Mouse (Mus musculus) kidney, postnatal 0 days (tissue): Measurements from ENCODE around the gene Dnah2. TPM values are rescaled to one million over a fixed set of nuclear protein-coding genes. Genes with fewer than 3 reads are reported as not detected.

ENCODE experiments used
- ATAC-seq: fragments of 200-750 bp; cut with Nextera tagmentation; replicated peaks from 2 replicates; pipeline ENCODE4 v1.8.0; 2017; ENCODE audit warnings: low read depth, moderate number of reproducible peaks, moderate TSS enrichment, moderate library complexity; ENCODE audit not compliant: low FRiP score
- DNase-seq: peaks from one replicate; pipeline ENCODE4 v3.0.0-alpha.2; 2016; ENCODE audit warnings: low spot score
- H3K27ac ChIP-seq: fragments of 300-500 bp; sonication (generic); 2 replicates; pipeline ENCODE4 v1.5.1; 2014; ENCODE audit warnings: mild to moderate bottlenecking
- H3K27me3 ChIP-seq: fragments of 300-500 bp; sonication (generic); 2 replicates; pipeline ENCODE4 v1.6.1; 2014; ENCODE audit warnings: low read length, mixed read lengths; ENCODE audit not compliant: insufficient read depth
- H3K36me3 ChIP-seq: fragments of 300-500 bp; sonication (generic); 2 replicates; pipeline ENCODE4 v1.6.1; 2014; ENCODE audit warnings: low read length, mixed read lengths; ENCODE audit not compliant: insufficient read depth
- H3K4me1 ChIP-seq: fragments of 300-500 bp; sonication (generic); replicated peaks from 2 replicates; pipeline ENCODE4 v1.6.1; 2014; ENCODE audit warnings: antibody characterized with exemption, low read length, mixed read lengths; ENCODE audit not compliant: insufficient read depth
- H3K4me2 ChIP-seq: fragments of 300-500 bp; sonication (generic); 2 replicates; pipeline ENCODE4 v1.6.1; 2014; ENCODE audit warnings: mild to moderate bottlenecking, low read length, moderate library complexity, mixed read lengths
- H3K4me3 ChIP-seq: fragments of 300-500 bp; sonication (generic); replicated peaks from 2 replicates; pipeline ENCODE4 v1.5.1; 2014; ENCODE audit warnings: low read depth, low read length
- H3K9ac ChIP-seq: fragments of 300-500 bp; sonication (generic); 2 replicates; pipeline ENCODE4 v1.6.1; 2014; ENCODE audit warnings: low read depth, low read length
- H3K9me3 ChIP-seq: fragments of 300-500 bp; sonication (generic); replicated peaks from 2 replicates; pipeline ENCODE4 v1.6.1; 2016; ENCODE audit warnings: low read length, inconsistent platforms, mixed read lengths
- CTCF ChIP-seq: IDR thresholded peaks from 2 replicates; pipeline ENCODE4 v1.5.1; 2016; ENCODE audit warnings: antibody characterized with exemption, low read depth, mild to moderate bottlenecking, moderate library complexity
- WGBS: fragments of 180-500 bp; shearing (Covaris S2); extraction: QIAGEN DNeasy Blood & Tissue Kit; methylation state at CpG from one replicate; pipeline ENCODE4 v1.1.7; 2014; 5-methylcytosine and 5-hydroxymethylcytosine counted together
- polyA plus RNA-seq: library from polyadenylated mRNA; unstranded; fragments of >200 nt; fragmentation: Nextera tagmentation; extraction: Ambion mirVana; gene quantifications from 2 replicates; pipeline ENCODE4 v1.2.1, GENCODE M21; 2015

The Dnah2 gene
- polyA plus RNA-seq, 1 experiment from 2014 or later = 0.32 TPM

DNA sequence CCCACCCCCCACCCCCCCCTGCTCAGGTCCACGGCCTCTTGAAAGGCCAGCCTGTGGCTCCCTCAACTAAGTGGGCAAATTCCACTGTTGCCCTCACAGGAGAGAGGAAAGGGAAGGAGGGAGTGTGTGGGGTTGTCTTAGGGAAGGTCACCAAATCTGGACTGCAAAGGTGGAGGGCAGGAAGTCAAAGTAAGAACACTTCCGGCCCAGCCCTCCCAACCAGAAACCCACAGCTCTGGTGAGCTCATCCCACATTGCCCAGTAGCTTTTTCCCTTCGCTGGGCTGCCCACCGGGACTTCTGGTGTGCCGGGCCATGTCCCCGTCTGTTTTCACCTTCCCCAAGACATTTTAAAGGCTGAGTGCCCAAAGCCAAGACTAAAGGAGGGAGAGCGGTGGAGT, 57.2 kb downstream of the Dnah2 start:
- Histone ChIP-seq H3K4me2 (no peak overlapping the region), H3K9me3 (no peaks in the 10 kb centered on the region)

DNA sequence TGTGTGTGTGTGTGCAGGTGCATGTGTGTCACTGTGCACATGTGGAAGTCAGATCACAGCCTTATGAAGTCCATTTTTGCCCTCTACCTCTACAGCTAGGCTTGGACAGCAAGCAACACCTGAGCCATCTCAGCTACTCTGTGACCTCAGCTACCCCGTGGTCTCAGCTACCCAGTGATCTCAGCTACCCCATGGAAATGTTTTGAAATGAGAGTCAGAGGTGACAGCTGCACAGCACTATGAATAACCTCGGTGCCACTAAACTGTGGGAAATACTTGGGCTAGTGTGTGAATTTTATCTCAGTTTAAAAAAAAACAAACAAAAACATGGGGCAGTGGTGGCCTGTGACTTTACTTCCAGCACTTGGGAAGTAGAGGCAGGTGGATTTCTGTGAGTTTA, 58.0 kb downstream of the Dnah2 start:
- no peak overlapping the region for H3K9ac ChIP-seq
- H3K27me3 ChIP-seq = no peaks in the 10 kb centered on the region
- WGBS = 61% methylated on average over 2 of the region's 2 CpGs
- DNase-seq = no peak
- TF ChIP-seq CTCF = no peak
- H3K4me3 ChIP-seq = no peak overlapping the region
- H3K9me3 ChIP-seq = no peaks in the 10 kb centered on the region
- H3K4me2 ChIP-seq = no peak overlapping the region
- no peak for ATAC-seq
- no peaks in the 10 kb centered on the region for H3K4me1 ChIP-seq
- no peak overlapping the region for H3K27ac ChIP-seq
- no peaks in the 10 kb centered on the region for H3K36me3 ChIP-seq

More for the DNA sequence above, 57.2 kb downstream of the Dnah2 start:
- WGBS = 73% methylated on average over 7 of the region's 7 CpGs
- Histone ChIP-seq H3K27me3 (no peaks in the 10 kb centered on the region), H3K9ac (no peak overlapping the region), H3K4me3 (no peak overlapping the region), H3K27ac (no peak overlapping the region), H3K36me3 (no peaks in the 10 kb centered on the region), H3K4me1 (no peaks in the 10 kb centered on the region)
- DNase-seq = no peak
- TF ChIP-seq CTCF = no peak
- ATAC-seq = no peak

DNA sequence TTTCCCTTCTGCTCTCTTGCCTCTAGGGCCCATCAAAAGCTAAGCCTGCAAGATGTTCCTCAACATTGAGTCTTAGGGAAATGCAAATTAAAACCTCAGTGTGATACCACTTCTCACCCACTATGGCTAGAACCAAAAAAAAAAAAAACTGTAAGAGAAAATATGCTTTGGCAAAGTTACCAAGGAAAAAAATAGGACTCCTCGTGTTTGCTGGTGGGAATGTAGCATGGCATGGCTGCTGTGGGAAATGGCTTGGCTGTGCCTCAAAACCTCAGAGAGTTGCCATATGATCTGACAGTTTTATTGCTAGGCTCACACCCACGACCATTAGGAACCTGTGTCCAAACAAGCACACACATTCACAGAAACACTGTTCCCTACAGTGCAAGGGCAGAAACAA, 61.4 kb downstream of the Dnah2 start:
- ATAC-seq (no peak), DNase-seq (no peak)
- Histone ChIP-seq H3K27ac (no peak overlapping the region), H3K9ac (no peak overlapping the region), H3K9me3 (no peaks in the 10 kb centered on the region), H3K27me3 (no peaks in the 10 kb centered on the region), H3K36me3 (no peaks in the 10 kb centered on the region), H3K4me3 (no peak overlapping the region), H3K4me1 (no peaks in the 10 kb centered on the region), H3K4me2 (no peak overlapping the region)
- 41% methylated on average over 2 of the region's 2 CpGs for WGBS
- no peak for TF ChIP-seq CTCF

DNA sequence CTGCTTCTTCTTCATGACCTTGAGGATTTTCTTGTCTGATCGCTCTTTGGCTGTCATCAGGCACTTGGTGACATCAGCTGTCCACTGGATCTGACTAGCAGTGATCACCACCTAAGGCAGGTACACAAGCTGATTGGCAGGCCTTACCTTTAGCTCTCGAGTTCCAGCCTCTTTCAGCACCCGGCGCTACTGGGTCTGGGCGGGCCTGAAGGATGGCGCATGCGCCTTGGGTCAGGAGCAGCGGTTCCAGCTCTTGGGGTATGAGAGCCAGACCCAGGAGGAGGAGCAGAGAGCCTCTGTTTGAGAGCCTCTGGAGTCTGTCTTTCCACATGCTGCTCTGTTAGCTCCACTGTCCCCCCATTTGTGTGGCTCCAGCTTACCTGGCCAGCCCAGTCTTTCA, 71.3 kb downstream of the Dnah2 start:
- no peak overlapping the region for H3K9ac ChIP-seq
- no peak overlapping the region for H3K27ac ChIP-seq
- H3K36me3 ChIP-seq = no peaks in the 10 kb centered on the region
- H3K4me2 ChIP-seq = no peak overlapping the region
- DNase-seq (no peak), ATAC-seq (no peak)
- WGBS = 94% methylated on average over 8 of the region's 8 CpGs
- no peak for TF ChIP-seq CTCF
- H3K27me3 ChIP-seq = no peaks in the 10 kb centered on the region
- H3K9me3 ChIP-seq = no peaks in the 10 kb centered on the region
- H3K4me1 ChIP-seq = no peaks in the 10 kb centered on the region
- no peak overlapping the region for H3K4me3 ChIP-seq

DNA sequence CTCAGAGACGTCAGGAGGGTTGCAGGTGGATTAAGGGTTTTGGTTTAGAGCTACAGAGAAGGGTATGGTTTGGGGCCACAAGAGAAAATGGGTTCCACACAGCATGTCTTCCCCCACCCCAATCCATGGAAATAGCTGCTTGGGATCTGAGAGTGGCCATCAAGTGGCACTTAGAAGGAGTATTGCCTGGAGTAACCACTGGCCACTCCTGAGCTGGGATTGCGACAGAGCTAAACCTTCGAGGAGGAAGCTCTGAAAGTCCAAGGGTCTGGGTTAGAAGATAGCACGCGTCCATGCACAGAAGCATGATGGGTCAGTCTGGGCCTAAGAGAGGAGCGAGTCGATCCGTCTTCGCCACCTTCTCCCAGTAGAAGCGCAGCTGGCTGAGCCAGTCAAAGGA, 72.1 kb downstream of the Dnah2 start:
- TF ChIP-seq CTCF = no peak
- H3K36me3 ChIP-seq = no peaks in the 10 kb centered on the region
- no peaks in the 10 kb centered on the region for H3K27me3 ChIP-seq
- H3K4me3 ChIP-seq = no peak overlapping the region
- WGBS = 95% methylated on average over 10 of the region's 10 CpGs
- no peak overlapping the region for H3K4me2 ChIP-seq
- DNase-seq (no peak), ATAC-seq (no peak)
- H3K4me1 ChIP-seq = no peaks in the 10 kb centered on the region
- H3K9me3 ChIP-seq = no peaks in the 10 kb centered on the region
- H3K27ac ChIP-seq = no peak overlapping the region
- no peak overlapping the region for H3K9ac ChIP-seq

DNA sequence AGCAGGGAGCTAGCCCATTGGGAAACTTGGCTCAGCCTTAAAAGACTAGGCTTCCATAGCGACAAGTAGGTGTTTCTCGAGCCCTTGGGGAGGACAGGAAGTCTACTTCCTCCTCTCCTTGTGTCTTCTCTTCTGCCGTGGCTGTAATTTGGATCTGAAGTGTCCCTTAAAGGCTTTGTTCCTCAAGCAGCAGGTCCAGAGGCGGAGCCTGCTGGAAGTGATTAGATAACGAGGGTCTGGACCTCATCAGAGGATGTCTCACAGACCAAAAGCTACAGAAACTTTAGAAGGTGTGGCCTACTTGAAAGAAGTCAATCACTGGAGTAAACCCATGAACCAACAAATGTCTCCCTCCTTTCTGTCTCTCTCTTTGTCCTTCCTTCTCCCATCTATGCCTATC, 74.2 kb downstream of the Dnah2 start:
- H3K4me3 ChIP-seq = no peak overlapping the region
- no peak overlapping the region for H3K27ac ChIP-seq
- no peak overlapping the region for H3K4me2 ChIP-seq
- no peaks in the 10 kb centered on the region for H3K36me3 ChIP-seq
- WGBS = 27% methylated on average over 5 of the region's 5 CpGs
- no peak for TF ChIP-seq CTCF
- DNase-seq (no peak), ATAC-seq (no peak)
- no peaks in the 10 kb centered on the region for H3K4me1 ChIP-seq
- no peak overlapping the region for H3K9ac ChIP-seq
- no peaks in the 10 kb centered on the region for H3K9me3 ChIP-seq
- H3K27me3 ChIP-seq = no peaks in the 10 kb centered on the region

DNA sequence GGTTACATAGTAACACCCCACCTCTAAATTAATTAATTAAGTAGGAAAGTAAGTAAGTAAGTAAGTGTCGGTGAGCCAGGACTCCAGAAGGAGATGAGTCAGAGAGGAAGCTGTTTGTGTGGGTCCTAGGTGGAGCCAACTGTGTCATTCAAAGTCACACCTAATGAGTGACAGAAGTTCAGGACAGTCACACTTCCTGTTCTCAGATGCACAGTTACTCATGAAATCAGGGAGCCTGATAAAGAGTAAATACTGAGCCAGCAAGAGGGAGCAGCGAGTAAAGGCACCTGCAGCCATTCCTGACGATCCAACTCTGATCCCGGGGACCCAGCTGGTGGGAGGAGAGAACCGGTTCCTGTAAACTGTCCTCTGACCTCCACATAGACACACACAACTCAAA, 76.2 kb downstream of the Dnah2 start:
- Histone ChIP-seq H3K36me3 (no peaks in the 10 kb centered on the region), H3K4me3 (no peak overlapping the region), H3K4me2 (no peak overlapping the region), H3K27ac (no peak overlapping the region), H3K9ac (no peak overlapping the region), H3K9me3 (no peaks in the 10 kb centered on the region), H3K27me3 (no peaks in the 10 kb centered on the region), H3K4me1 (no peaks in the 10 kb centered on the region)
- ATAC-seq = no peak
- 43% methylated on average over 5 of the region's 5 CpGs for WGBS
- DNase-seq = no peak
- TF ChIP-seq CTCF = no peak
